Mouse (Mus musculus) midbrain, embryonic 10.5 days (tissue): Measurements from ENCODE around the gene Gpr25. TPM values are rescaled to one million over a fixed set of nuclear protein-coding genes. Genes with fewer than 3 reads are reported as not detected.

ENCODE experiments used
- DNase-seq: peaks from one replicate; pipeline ENCODE4 v3.0.0-alpha.2; 2017; ENCODE audit warnings: low spot score
- H3K27ac ChIP-seq: fragments of 300-500 bp; sonication (generic); replicated peaks from 2 replicates; pipeline ENCODE4 v1.5.1; 2016; ENCODE audit warnings: mild to moderate bottlenecking
- H3K27me3 ChIP-seq: fragments of 300-500 bp; sonication (generic); 2 replicates; pipeline ENCODE4 v1.6.1; 2016; ENCODE audit warnings: low read depth, mild to moderate bottlenecking; ENCODE audit not compliant: poor library complexity, severe bottlenecking
- H3K36me3 ChIP-seq: fragments of 300-500 bp; sonication (generic); 2 replicates; pipeline ENCODE4 v1.6.1; 2016; ENCODE audit warnings: mild to moderate bottlenecking, moderate library complexity
- H3K4me1 ChIP-seq: fragments of 300-500 bp; sonication (generic); 2 replicates; pipeline ENCODE4 v1.6.1; 2016
- H3K4me3 ChIP-seq: fragments of 300-500 bp; sonication (generic); 2 replicates; pipeline ENCODE4 v1.5.1; 2016; ENCODE audit warnings: mild to moderate bottlenecking, moderate library complexity
- H3K9me3 ChIP-seq: fragments of 300-500 bp; sonication (generic); replicated peaks from 2 replicates; pipeline ENCODE4 v1.6.1; 2016; ENCODE audit warnings: mild to moderate bottlenecking
- WGBS: fragments of 180-500 bp; shearing (Covaris S2); methylation state at CpG from one replicate; pipeline ENCODE4 v1.1.7; 2016; 5-methylcytosine and 5-hydroxymethylcytosine counted together
- polyA plus RNA-seq: library from polyadenylated mRNA; unstranded; fragments of >200 nt; fragmentation: Nextera tagmentation; extraction: Ambion mirVana; gene quantifications from 2 replicates; pipeline ENCODE4 v1.2.1, GENCODE M21; 2016

Gene Gpr25
- not detected in 2 replicates for polyA plus RNA-seq

DNA sequence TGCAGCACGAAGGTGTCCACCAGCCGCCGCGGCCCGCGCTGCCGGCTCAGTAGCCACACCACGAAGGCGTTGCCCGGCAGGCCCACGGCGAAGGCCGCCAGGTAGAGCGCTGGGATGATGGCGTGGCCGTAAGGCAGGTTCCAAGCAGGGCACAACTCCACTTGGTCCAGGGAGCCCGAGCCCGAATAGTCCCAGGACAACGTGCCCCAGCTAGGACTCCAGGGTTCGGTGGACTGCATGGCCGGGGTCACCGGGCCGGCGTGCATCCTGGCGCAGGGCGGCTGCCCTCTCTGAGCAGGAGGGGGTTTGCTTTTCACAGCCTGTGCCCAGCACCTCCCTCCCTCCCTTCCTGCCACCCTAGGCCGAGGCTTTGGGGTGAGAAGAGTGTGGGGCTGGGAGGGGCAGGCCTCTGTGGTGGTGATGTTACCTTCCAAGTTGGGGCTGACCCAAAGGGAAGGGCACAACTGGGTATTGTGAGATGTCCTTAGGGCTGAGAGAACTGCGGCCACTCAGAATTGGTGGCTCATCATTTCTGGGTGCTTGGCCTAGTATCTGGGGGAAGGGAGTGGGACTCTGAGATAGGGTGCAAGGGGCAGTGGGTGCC is at the start of gene Gpr25:
Gene Gpr25 (minus strand): TSS at position 239 of the 604 bp plus-strand sequence.
- no peak for DNase-seq
- 7% methylated on average over 28 of the region's 28 CpGs for WGBS
- Histone ChIP-seq H3K27me3 (peaks cover 89% of the 10 kb centered on the region), H3K36me3 (no peaks in the 10 kb centered on the region), H3K4me3 (peak within 1 kb of the TSS; percentile 64), H3K9me3 (no peaks in the 10 kb centered on the region), H3K4me1 (peaks cover 29% of the 10 kb centered on the region), H3K27ac (peak within 1 kb of the TSS; percentile 66)

DNA sequence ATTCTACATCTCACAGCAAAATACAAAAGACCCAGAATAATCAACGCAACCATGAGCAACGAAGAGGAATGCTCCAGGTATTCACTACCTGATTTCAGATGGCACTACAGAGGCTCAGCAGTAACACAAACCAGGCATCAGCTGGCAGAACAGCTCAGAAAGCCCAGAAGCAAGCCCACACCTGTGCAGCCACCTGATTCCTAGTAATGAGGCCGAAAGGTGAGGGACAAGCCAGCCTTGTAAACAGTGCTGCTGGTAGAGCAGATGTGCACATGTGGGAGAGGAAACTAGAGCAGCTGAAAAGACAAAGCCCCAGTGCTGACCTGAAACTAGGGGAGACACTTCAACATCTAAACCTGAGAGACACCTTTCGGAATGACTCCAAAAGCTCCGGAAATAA is 48.5 kb upstream of the Gpr25 start:
- no peaks in the 10 kb centered on the region for H3K27me3 ChIP-seq
- H3K36me3 ChIP-seq: 0 out of 2 replicates have a peak, but pooled peaks cover 5% of the 10 kb centered on the region
- no peaks in the 10 kb centered on the region for H3K4me1 ChIP-seq
- DNase-seq: no peak
- H3K27ac ChIP-seq: no peak overlapping the region
- no peaks in the 10 kb centered on the region for H3K9me3 ChIP-seq
- WGBS: 95% methylated on average over 5 of the region's 5 CpGs
- no peak overlapping the region for H3K4me3 ChIP-seq

DNA sequence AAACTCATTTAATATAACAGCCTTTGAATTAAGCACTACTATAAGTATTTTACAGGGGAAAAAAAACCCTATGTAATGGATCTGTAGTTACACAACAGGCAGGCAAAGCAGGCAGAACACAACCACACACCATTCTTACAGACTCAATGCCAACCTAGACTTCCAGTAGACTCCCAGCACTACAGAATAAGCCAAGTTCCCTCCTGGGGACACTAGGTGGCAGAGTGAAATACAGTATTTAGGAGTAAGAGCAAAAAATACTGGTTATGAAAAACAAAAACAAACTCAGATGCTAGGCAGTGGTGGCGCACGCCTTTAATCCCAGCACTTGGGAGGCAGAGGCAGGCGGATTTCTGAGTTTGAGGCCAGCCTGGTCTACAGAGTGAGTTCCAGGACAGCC is 45.8 kb upstream of the Gpr25 start:
- Histone ChIP-seq H3K9me3 (no peaks in the 10 kb centered on the region), H3K27me3 (no peaks in the 10 kb centered on the region), H3K4me1 (no peaks in the 10 kb centered on the region), H3K36me3 (peaks cover 16% of the 10 kb centered on the region), H3K4me3 (no peak overlapping the region), H3K27ac (no peak overlapping the region)
- DNase-seq: no peak
- WGBS: 89% methylated on average over 3 of the region's 3 CpGs

DNA sequence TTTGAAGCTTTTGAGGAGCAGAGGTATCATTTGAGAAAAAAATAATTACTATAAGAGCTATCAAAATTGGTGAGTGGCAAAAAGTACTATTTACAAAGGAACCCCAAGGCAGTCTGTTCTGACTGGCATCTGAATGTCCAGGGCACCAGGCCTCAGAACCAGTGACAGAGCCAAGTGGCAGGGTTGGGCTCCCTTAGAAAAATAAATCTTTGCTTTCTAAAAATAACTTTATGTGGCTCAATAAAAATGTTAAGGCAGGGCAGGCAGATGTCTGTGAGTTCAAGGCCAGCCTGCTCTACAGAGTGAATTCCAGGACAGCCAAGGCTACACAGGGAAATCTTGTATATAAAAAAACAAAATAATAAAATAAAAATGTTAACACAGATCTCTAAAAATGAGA is 33.3 kb upstream of the Gpr25 start:
- Histone ChIP-seq H3K4me1 (0 out of 2 replicates have a peak, but pooled peaks cover 4% of the 10 kb centered on the region), H3K27ac (no peak overlapping the region), H3K9me3 (no peaks in the 10 kb centered on the region), H3K27me3 (no peaks in the 10 kb centered on the region), H3K36me3 (peaks cover 36% of the 10 kb centered on the region), H3K4me3 (no peak overlapping the region)
- no peak for DNase-seq

DNA sequence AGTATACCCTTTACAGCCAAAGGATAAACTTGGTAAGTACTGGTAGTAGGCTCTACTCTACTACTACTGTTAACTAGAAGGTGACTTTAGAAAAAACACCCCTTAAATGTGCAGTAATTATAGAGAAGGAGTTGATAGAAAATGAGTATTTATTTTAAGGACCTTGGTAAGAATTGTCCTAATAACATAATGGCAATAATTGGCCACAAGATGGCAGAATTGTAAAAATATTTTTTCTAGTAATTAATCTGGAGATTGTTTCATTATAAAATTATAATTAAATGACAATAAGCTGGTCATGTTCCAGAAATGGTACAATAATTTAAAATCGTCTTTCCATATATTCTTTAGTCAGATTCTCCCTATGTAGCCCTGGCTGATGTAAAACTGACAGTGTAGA is 29.1 kb upstream of the Gpr25 start:
- WGBS: 82% methylated on average over 1 of the region's 1 CpGs
- no peaks in the 10 kb centered on the region for H3K27me3 ChIP-seq
- H3K36me3 ChIP-seq: peaks cover 43% of the 10 kb centered on the region
- H3K4me1 ChIP-seq: no peaks in the 10 kb centered on the region
- no peak overlapping the region for H3K27ac ChIP-seq
- no peak for DNase-seq
- H3K4me3 ChIP-seq: no peak overlapping the region
- no peaks in the 10 kb centered on the region for H3K9me3 ChIP-seq

DNA sequence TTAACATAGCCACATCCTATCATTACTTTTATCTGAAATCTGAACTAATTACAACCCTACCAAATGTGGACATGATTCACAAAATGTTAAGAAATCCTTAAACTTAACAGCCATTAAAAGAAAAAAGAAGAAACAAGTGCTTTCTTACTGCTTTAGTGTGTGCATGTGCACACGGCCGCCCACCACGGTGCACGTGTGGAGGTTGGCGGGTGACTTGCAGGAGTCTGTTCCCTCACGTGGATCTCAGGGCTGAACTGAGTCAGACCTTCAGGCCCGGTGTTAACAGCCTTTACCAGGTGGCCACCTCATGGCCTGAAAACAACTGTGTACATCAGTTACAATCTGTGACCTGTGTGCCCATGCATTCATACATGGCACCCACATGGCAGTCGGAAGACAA is 16.7 kb upstream of the Gpr25 start:
- H3K4me3 ChIP-seq: no peak overlapping the region
- no peaks in the 10 kb centered on the region for H3K4me1 ChIP-seq
- no peak overlapping the region for H3K27ac ChIP-seq
- H3K27me3 ChIP-seq: no peaks in the 10 kb centered on the region
- 93% methylated on average over 8 of the region's 8 CpGs for WGBS
- H3K36me3 ChIP-seq: peaks cover 100% of the 10 kb centered on the region
- no peak for DNase-seq
- H3K9me3 ChIP-seq: no peaks in the 10 kb centered on the region

DNA sequence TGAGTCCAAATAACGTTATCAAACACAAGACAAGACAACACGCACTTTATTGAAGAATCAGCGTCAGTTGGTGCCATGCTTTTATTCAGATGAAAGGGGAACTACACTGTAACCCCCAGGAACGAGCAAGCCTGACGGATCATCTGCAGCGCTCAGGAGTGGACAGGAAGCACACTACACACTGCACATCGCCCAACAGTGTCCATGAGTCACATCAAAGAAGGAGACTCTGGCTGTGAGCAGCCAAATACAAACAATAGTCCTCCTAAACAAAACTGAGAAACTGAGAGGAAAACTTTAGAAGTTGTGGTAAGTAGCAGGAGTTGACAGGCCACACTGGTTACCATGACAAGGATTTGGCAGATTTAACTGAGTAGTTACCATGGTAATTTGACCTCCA is 7.6 kb upstream of the Gpr25 start:
- peaks cover 43% of the 10 kb centered on the region for H3K36me3 ChIP-seq
- H3K9me3 ChIP-seq: no peaks in the 10 kb centered on the region
- peaks cover 18% of the 10 kb centered on the region for H3K4me1 ChIP-seq
- DNase-seq: no peak
- peaks cover 22% of the 10 kb centered on the region for H3K27me3 ChIP-seq
- WGBS: 64% methylated on average over 7 of the region's 7 CpGs
- no peak overlapping the region for H3K4me3 ChIP-seq
- H3K27ac ChIP-seq: no peak overlapping the region

DNA sequence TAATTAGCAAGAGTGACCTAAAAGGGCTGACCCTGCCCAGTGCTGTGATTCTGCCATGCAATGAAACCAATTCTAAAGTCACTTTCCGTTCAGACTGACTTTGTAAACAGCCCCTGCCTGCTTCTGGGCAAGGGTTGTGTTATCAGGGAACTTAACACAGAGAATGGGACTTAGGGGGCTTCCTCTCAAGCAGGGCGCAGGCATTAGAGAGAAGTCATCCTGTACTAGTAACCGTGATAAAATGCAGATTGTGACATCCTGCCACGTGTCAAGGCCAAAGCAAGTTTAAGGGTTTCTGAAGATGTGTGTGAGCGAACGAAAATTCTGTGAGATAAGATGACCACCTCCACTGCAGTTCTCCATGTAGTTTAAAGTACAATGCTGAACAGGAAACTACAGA is 5.5 kb upstream of the Gpr25 start:
- Histone ChIP-seq H3K36me3 (peaks cover 22% of the 10 kb centered on the region), H3K4me1 (peaks cover 23% of the 10 kb centered on the region), H3K9me3 (no peaks in the 10 kb centered on the region), H3K4me3 (no peak overlapping the region), H3K27ac (no peak overlapping the region), H3K27me3 (peaks cover 43% of the 10 kb centered on the region)
- WGBS: 79% methylated on average over 6 of the region's 6 CpGs
- no peak for DNase-seq

DNA sequence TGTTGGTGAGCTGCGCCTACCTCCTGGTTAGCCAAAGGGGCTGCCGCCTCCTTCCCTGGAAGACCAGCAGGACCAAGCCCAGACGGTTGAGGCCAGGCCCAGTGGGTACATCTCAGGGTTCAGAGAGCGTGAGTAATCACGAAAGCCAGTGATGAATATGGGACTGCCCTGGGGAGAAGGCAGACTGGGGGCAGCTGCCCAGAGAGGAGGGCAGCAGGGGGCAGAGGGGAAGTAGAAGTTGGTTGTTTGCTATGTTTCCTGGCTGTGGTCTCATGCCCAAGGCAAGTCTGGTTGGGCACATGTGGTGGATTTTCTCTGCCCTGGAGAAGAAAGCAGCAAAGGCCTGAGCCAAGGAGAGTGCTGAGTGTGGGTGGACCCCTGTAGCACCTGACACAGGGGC is 2.7 kb upstream of the Gpr25 start:
- peaks cover 71% of the 10 kb centered on the region for H3K27me3 ChIP-seq
- 80% methylated on average over 5 of the region's 5 CpGs for WGBS

DNA sequence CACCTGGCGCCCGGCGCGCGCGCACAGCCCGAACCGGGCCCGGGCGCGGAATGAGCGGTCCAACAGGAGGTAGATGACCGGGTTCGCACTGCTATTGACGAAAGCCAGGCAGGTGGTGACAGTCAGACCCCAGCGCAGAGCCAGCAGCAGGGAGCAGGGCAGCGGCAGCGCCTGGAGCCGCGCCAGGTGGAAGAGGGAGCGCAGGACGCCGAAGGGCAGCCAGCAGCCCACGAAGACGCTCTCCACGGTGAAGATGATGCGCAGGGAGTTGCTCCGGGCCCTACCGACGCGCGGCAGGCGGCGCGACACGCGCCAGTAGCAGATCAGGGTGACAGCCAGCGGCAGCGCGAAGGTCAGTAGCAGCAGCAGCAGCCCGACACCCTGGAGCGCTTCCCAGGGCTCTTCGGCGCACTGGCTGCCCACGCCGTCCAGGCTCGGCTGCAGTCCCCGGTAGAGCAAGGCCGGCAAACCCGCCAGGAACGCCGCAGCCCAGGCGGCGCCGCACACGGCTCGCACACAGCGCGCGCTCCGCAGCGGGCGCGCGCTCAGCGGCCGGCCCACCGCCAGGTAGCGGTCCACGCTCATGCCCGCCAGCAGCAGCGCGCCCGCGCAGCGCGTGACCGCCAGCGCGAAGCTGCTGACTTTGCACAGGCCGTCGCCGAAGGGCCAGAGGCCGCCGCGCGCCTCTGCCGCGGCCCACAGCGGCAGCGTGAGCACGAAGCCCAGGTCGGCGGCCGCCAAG is 609 bp downstream of the Gpr25 start:
- peak overlapping the region; percentile 66 for H3K27ac ChIP-seq
- H3K27me3 ChIP-seq: peaks cover 96% of the 10 kb centered on the region
- H3K9me3 ChIP-seq: no peaks in the 10 kb centered on the region
- peak; percentile 61 for DNase-seq
- H3K4me3 ChIP-seq: peak overlapping the region; percentile 64
- H3K36me3 ChIP-seq: no peaks in the 10 kb centered on the region
- H3K4me1 ChIP-seq: peaks cover 36% of the 10 kb centered on the region
- WGBS: under 1% methylated on average over 95 of the region's 95 CpGs

More for the DNA sequence above, 2.7 kb upstream of the Gpr25 start:
- Histone ChIP-seq H3K4me3 (no peak overlapping the region), H3K9me3 (no peaks in the 10 kb centered on the region), H3K4me1 (peaks cover 35% of the 10 kb centered on the region), H3K36me3 (peaks cover 6% of the 10 kb centered on the region), H3K27ac (no peak overlapping the region)
- DNase-seq: no peak

DNA sequence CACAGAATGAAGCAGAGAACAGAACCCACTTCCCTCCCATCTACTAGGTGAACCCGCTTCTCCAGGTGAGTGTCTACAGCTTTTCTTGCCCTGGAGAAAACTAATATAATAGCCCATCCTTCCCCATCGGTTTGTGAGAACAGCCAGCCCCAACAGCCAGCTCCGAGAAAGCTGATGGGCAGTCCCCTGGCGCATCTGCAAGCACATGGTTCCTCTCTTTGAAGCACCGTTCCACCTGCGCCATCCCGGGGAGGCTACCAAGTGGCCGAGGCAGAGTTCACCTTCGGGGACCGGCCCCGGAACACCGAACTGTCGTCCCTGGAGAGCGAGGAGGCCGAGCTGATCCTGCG is 1.2 kb downstream of the Gpr25 start:
- WGBS: 2% methylated on average over 16 of the region's 16 CpGs
- DNase-seq: no peak
- Histone ChIP-seq H3K36me3 (no peaks in the 10 kb centered on the region), H3K9me3 (no peaks in the 10 kb centered on the region), H3K27ac (no peak overlapping the region), H3K4me3 (peak overlapping the region; percentile 64), H3K4me1 (peaks cover 40% of the 10 kb centered on the region), H3K27me3 (peaks cover 98% of the 10 kb centered on the region)

DNA sequence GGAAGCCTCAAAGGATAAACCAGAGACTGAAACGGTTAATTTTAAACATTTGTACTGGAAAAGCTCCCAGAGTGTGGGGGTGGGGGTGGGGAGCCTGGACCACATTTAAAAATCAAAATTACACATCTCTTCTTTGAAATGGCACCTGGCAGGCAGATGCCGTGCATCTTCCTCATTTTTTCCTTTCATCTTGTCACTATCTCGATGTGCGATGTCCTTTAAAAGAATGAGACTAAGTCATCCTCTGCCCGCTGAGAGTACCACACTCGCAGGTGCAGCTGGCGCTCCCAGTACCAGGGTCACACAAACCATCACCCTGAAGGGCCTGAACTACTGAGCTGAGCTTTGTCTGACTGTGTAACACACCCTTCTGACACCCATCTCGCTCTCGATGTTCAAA is 2.2 kb downstream of the Gpr25 start:
- peak; percentile 10 for DNase-seq
- H3K4me1 ChIP-seq: peaks cover 40% of the 10 kb centered on the region
- H3K9me3 ChIP-seq: no peaks in the 10 kb centered on the region
- H3K4me3 ChIP-seq: no peak overlapping the region
- H3K36me3 ChIP-seq: no peaks in the 10 kb centered on the region
- 79% methylated on average over 9 of the region's 9 CpGs for WGBS
- H3K27ac ChIP-seq: no peak overlapping the region
- peaks cover 93% of the 10 kb centered on the region for H3K27me3 ChIP-seq

DNA sequence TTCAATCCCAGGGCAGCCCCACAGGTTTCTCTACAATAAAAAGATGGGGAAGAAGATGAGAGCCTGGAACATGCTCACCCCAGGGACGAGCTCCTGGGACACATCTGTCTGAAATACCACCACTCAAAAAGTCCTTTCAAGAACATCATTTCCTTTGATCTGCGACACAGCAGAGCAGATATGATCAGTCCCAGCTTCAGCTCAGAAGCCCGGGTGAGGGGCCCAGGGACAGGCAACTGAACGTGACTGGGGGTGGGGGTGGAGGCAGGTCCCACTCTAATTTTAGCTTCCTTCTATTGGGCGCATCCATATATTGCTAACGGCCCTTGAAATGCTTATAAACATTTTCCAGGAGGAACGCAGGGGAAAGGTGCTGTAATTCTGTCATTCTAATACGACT is 5.0 kb downstream of the Gpr25 start:
- H3K27ac ChIP-seq: peak overlapping the region; percentile 24
- no peaks in the 10 kb centered on the region for H3K9me3 ChIP-seq
- DNase-seq: peak; percentile 12
- H3K27me3 ChIP-seq: peaks cover 74% of the 10 kb centered on the region
- H3K4me3 ChIP-seq: no peak overlapping the region
- peaks cover 31% of the 10 kb centered on the region for H3K4me1 ChIP-seq
- 54% methylated on average over 8 of the region's 8 CpGs for WGBS
- no peaks in the 10 kb centered on the region for H3K36me3 ChIP-seq
